Mouse (Mus musculus) v-Abl transformed pro-B cells (cell line): ENCODE results near the gene 2700081O15Rik.

Source experiments
- in situ Hi-C, 2 experiments: fragments of 400-800 bp; cut with MboI; formaldehyde crosslinking; loops; one replicate each; pipeline ENCODE4 v1.15.1; 2025; ENCODE audit not compliant: unreplicated experiment in 2 of 2

Gene 2700081O15Rik

GRCm38 (mm10) chr19:7470643-7471042 is 53.2 kb downstream of the 2700081O15Rik start:
- in situ Hi-C loops, result no loop called here
